Mouse (Mus musculus): ENCODE results near the gene Trpt1. TPM values are rescaled to one million over a fixed set of nuclear protein-coding genes. Genes with fewer than 3 reads are reported as not detected.
A peak's percentile ranks its signal among the peaks of the same experiment; 100 is the strongest.

Gene Trpt1
- polyA plus RNA-seq, 1 experiment: 24.2 TPM

GRCm38 (mm10) chr19:6999360-7000063 is 3.6 kb downstream of the Trpt1 start:
- Histone ChIP-seq H3K27ac (ENCODE audit: insufficient read depth, low read length) (no peak overlapping the region), H3K4me1 (ENCODE audit: control insufficient read depth, insufficient read depth, low read length) (peaks cover 4% of the 10 kb centered on the region; the same call in 1 of the 2 replicates), H3K4me3 (ENCODE audit: insufficient read depth, low read length) (no peak overlapping the region)
- TF ChIP-seq CTCF (IDR thresholded peaks at IDR 0.05; ENCODE audit: extremely low read depth, insufficient read depth, low read length) (no peak), POLR2A (IDR thresholded peaks at IDR 0.05; ENCODE audit: extremely low read depth, insufficient read depth, low read length) (no peak)

GRCm38 (mm10) chr19:7006892-7007593 is 11.1 kb downstream of the Trpt1 start:
- H3K4me1 ChIP-seq (ENCODE audit: control insufficient read depth, insufficient read depth, low read length): no peaks in the 10 kb centered on the region
- TF ChIP-seq CTCF (IDR thresholded peaks at IDR 0.05; ENCODE audit: extremely low read depth, insufficient read depth, low read length) (no peak), POLR2A (IDR thresholded peaks at IDR 0.05; ENCODE audit: extremely low read depth, insufficient read depth, low read length) (no peak)
- H3K4me3 ChIP-seq (ENCODE audit: insufficient read depth, low read length): no peak overlapping the region

GRCm38 (mm10) chr19:7012426-7012825 is 16.5 kb downstream of the Trpt1 start:
- no peak overlapping the region for H3K27ac ChIP-seq (ENCODE audit: insufficient read depth, low read length)
- no peak for TF ChIP-seq CTCF (IDR thresholded peaks at IDR 0.05; ENCODE audit: extremely low read depth, insufficient read depth, low read length)
- TF ChIP-seq POLR2A (IDR thresholded peaks at IDR 0.05; ENCODE audit: extremely low read depth, insufficient read depth, low read length): no peak
- H3K4me3 ChIP-seq (ENCODE audit: insufficient read depth, low read length): no peak overlapping the region
- no peaks in the 10 kb centered on the region for H3K4me1 ChIP-seq (ENCODE audit: control insufficient read depth, insufficient read depth, low read length)

More at GRCm38 (mm10) chr19:7006892-7007593, 11.1 kb downstream of the Trpt1 start:
- no peak overlapping the region for H3K27ac ChIP-seq (ENCODE audit: insufficient read depth, low read length)

GRCm38 (mm10) chr19:7013984-7014383 is 18.1 kb downstream of the Trpt1 start:
- Histone ChIP-seq H3K4me1 (ENCODE audit: control insufficient read depth, insufficient read depth, low read length) (no peaks in the 10 kb centered on the region), H3K27ac (ENCODE audit: insufficient read depth, low read length) (no peak overlapping the region), H3K4me3 (ENCODE audit: insufficient read depth, low read length) (no peak overlapping the region)
- TF ChIP-seq CTCF (IDR thresholded peaks at IDR 0.05; ENCODE audit: extremely low read depth, insufficient read depth, low read length): no peak

GRCm38 (mm10) chr19:7014481-7015135 is 18.7 kb downstream of the Trpt1 start:
- Histone ChIP-seq H3K4me3 (ENCODE audit: insufficient read depth, low read length) (no peak overlapping the region), H3K4me1 (ENCODE audit: control insufficient read depth, insufficient read depth, low read length) (no peaks in the 10 kb centered on the region), H3K27ac (ENCODE audit: insufficient read depth, low read length) (no peak overlapping the region)
- no peak for TF ChIP-seq CTCF (IDR thresholded peaks at IDR 0.05; ENCODE audit: extremely low read depth, insufficient read depth, low read length)
- no peak for TF ChIP-seq POLR2A (IDR thresholded peaks at IDR 0.05; ENCODE audit: extremely low read depth, insufficient read depth, low read length)

GRCm38 (mm10) chr19:7017541-7018457 is 21.9 kb downstream of the Trpt1 start:
- no peak overlapping the region for H3K4me3 ChIP-seq (ENCODE audit: insufficient read depth, low read length)
- TF ChIP-seq CTCF (IDR thresholded peaks at IDR 0.05; ENCODE audit: extremely low read depth, insufficient read depth, low read length): no peak
- no peak for TF ChIP-seq POLR2A (IDR thresholded peaks at IDR 0.05; ENCODE audit: extremely low read depth, insufficient read depth, low read length)
- H3K4me1 ChIP-seq (ENCODE audit: control insufficient read depth, insufficient read depth, low read length): no peaks in the 10 kb centered on the region
- H3K27ac ChIP-seq (ENCODE audit: insufficient read depth, low read length): 0 out of 2 replicates have a peak overlapping the region, but pooled peaks have one; percentile 21

GRCm38 (mm10) chr19:7018546-7018945 is 22.6 kb downstream of the Trpt1 start:
- peak overlapping the region; percentile 21; the same call in 1 of the 2 replicates for H3K27ac ChIP-seq (ENCODE audit: insufficient read depth, low read length)
- TF ChIP-seq POLR2A (IDR thresholded peaks at IDR 0.05; ENCODE audit: extremely low read depth, insufficient read depth, low read length): no peak
- TF ChIP-seq CTCF (IDR thresholded peaks at IDR 0.05; ENCODE audit: extremely low read depth, insufficient read depth, low read length): no peak
- H3K4me1 ChIP-seq (ENCODE audit: control insufficient read depth, insufficient read depth, low read length): no peaks in the 10 kb centered on the region
- no peak overlapping the region for H3K4me3 ChIP-seq (ENCODE audit: insufficient read depth, low read length)

- H3K4me3 ChIP-seq (ENCODE audit: insufficient read depth, low read length): no peak within 1 kb of the TSS; the same call in 1 of the 2 replicates
- H3K4me1 ChIP-seq (ENCODE audit: control insufficient read depth, insufficient read depth, low read length): no peaks in the 10 kb centered on the region
- H3K27ac ChIP-seq (ENCODE audit: insufficient read depth, low read length): peak within 1 kb of the TSS; percentile 21
- no peak for TF ChIP-seq POLR2A (IDR thresholded peaks at IDR 0.05; ENCODE audit: extremely low read depth, insufficient read depth, low read length)
- no peak for TF ChIP-seq CTCF (IDR thresholded peaks at IDR 0.05; ENCODE audit: extremely low read depth, insufficient read depth, low read length)
These were observed 23.3 kb downstream of the Trpt1 start, which contains the start of gene Fermt3 for GRCm38 (mm10) chr19:7019191-7019590. Gene Fermt3 (minus strand): TSS chr19:7019469.

- no peak for TF ChIP-seq POLR2A (IDR thresholded peaks at IDR 0.05; ENCODE audit: extremely low read depth, insufficient read depth, low read length)
- TF ChIP-seq CTCF (IDR thresholded peaks at IDR 0.05; ENCODE audit: extremely low read depth, insufficient read depth, low read length): peak; percentile 66
- no peak overlapping the region for H3K27ac ChIP-seq (ENCODE audit: insufficient read depth, low read length)
- H3K4me3 ChIP-seq (ENCODE audit: insufficient read depth, low read length): no peak overlapping the region
- H3K4me1 ChIP-seq (ENCODE audit: control insufficient read depth, insufficient read depth, low read length): no peaks in the 10 kb centered on the region
These were observed 24.3 kb downstream of the Trpt1 start for GRCm38 (mm10) chr19:7020224-7020641.
